Mouse (Mus musculus): ENCODE measurements around the gene Pikfyve. TPM values are rescaled to one million over a fixed set of nuclear protein-coding genes. Genes with fewer than 3 reads are reported as not detected.

Pikfyve gene
- polyA plus RNA-seq, 1 experiment from 2014 or later = 9.5 TPM

GRCm38 (mm10) chr1:65178902-65179432, 7.5 kb upstream of the Pikfyve start:
- Histone ChIP-seq H3K27ac (ENCODE audit: low read depth, low read length) (peak overlapping the region; percentile 95), H3K9ac (ENCODE audit: low read depth, low read length) (peak overlapping the region; percentile 86), H3K4me1 (ENCODE audit: control insufficient read depth, insufficient read depth, low read depth, low read length) (peaks cover 19% of the 10 kb centered on the region), H3K36me3 (ENCODE audit: control insufficient read depth, insufficient read depth, low read length) (no peaks in the 10 kb centered on the region), H3K4me2 (ENCODE audit: low read length) (peak overlapping the region; percentile 78), H3K27me3 (replicated peaks; ENCODE audit: control insufficient read depth, insufficient read depth, low read length) (no peaks in the 10 kb centered on the region), H3K4me3 (ENCODE audit: low read length) (peak overlapping the region; percentile 69), H3K9me3 (ENCODE audit: control insufficient read depth, low read length) (no peaks in the 10 kb centered on the region)
- WGBS = 1% methylated on average over 39 of the region's 39 CpGs
- peak; percentile 95 for ATAC-seq

GRCm38 (mm10) chr1:65179634-65180249, 6.7 kb upstream of the Pikfyve start:
- Histone ChIP-seq H3K4me1 (ENCODE audit: control insufficient read depth, insufficient read depth, low read depth, low read length) (peaks cover 19% of the 10 kb centered on the region), H3K4me3 (ENCODE audit: low read length) (peak overlapping the region; percentile 69), H3K27me3 (replicated peaks; ENCODE audit: control insufficient read depth, insufficient read depth, low read length) (no peaks in the 10 kb centered on the region), H3K9me3 (ENCODE audit: control insufficient read depth, low read length) (no peaks in the 10 kb centered on the region), H3K27ac (ENCODE audit: low read depth, low read length) (peak overlapping the region; percentile 86), H3K36me3 (ENCODE audit: control insufficient read depth, insufficient read depth, low read length) (no peaks in the 10 kb centered on the region), H3K4me2 (ENCODE audit: low read length) (peak overlapping the region; percentile 78), H3K9ac (ENCODE audit: low read depth, low read length) (peak overlapping the region; percentile 71)
- ATAC-seq = no peak
- WGBS = 4% methylated on average over 11 of the region's 11 CpGs

DNA sequence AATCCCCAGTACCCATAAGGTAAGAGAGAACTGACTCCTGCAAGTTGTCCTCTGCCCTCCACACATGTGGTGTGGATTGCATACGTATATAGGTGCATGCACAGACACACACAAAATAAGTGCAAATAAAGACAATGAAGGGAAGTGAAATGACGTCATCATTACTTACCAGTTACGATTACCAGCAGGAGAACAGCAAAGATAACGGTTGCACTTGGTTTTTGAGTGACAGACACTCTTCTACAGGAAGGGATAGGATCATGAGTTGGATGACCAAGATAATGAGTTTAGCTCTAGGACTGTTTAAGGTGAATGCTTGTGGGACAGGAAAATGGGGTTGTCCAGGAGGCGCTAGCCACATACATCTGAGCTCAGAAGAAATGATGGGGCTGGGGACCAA, 5.0 kb upstream of the Pikfyve start:
- ATAC-seq = no peak
- Histone ChIP-seq H3K27me3 (replicated peaks; ENCODE audit: control insufficient read depth, insufficient read depth, low read length) (no peaks in the 10 kb centered on the region), H3K9me3 (ENCODE audit: control insufficient read depth, low read length) (no peaks in the 10 kb centered on the region), H3K9ac (ENCODE audit: low read depth, low read length) (no peak overlapping the region), H3K4me2 (ENCODE audit: low read length) (no peak overlapping the region), H3K4me1 (ENCODE audit: control insufficient read depth, insufficient read depth, low read depth, low read length) (peaks cover 15% of the 10 kb centered on the region), H3K36me3 (ENCODE audit: control insufficient read depth, insufficient read depth, low read length) (no peaks in the 10 kb centered on the region), H3K27ac (ENCODE audit: low read depth, low read length) (no peak overlapping the region), H3K4me3 (ENCODE audit: low read length) (no peak overlapping the region)
- WGBS = 89% methylated on average over 5 of the region's 5 CpGs

GRCm38 (mm10) chr1:65183994-65184393, 2.5 kb upstream of the Pikfyve start:
- peaks cover 12% of the 10 kb centered on the region for H3K4me1 ChIP-seq (ENCODE audit: control insufficient read depth, insufficient read depth, low read depth, low read length)

DNA sequence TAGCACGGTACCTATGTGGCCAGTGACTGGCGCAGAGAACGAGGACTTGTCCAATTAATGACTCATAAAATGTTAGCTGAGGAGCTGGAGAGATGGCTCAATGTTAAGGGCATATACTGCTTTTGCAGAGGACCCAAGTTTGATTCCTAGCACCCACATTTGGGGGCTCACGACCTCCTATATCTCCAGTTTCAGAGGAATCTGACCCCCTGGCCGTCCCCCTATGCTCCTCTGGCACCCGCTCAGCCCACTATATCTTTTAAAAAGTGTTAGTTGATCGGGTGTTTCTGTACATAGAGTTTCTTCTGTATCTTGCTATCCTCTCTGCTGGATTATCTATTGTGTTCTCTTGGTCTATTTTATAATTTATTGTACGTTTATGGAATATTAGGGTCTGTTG, 1.5 kb upstream of the Pikfyve start:
- Histone ChIP-seq H3K9me3 (ENCODE audit: control insufficient read depth, low read length) (no peaks in the 10 kb centered on the region), H3K27ac (ENCODE audit: low read depth, low read length) (no peak overlapping the region), H3K4me2 (ENCODE audit: low read length) (no peak overlapping the region), H3K4me1 (ENCODE audit: control insufficient read depth, insufficient read depth, low read depth, low read length) (peaks cover 12% of the 10 kb centered on the region), H3K36me3 (ENCODE audit: control insufficient read depth, insufficient read depth, low read length) (no peaks in the 10 kb centered on the region), H3K27me3 (replicated peaks; ENCODE audit: control insufficient read depth, insufficient read depth, low read length) (no peaks in the 10 kb centered on the region), H3K9ac (ENCODE audit: low read depth, low read length) (no peak overlapping the region), H3K4me3 (ENCODE audit: low read length) (no peak overlapping the region)
- ATAC-seq = no peak
- WGBS = 92% methylated on average over 8 of the region's 8 CpGs

More at GRCm38 (mm10) chr1:65183994-65184393, 2.5 kb upstream of the Pikfyve start:
- Histone ChIP-seq H3K27me3 (replicated peaks; ENCODE audit: control insufficient read depth, insufficient read depth, low read length) (no peaks in the 10 kb centered on the region), H3K4me3 (ENCODE audit: low read length) (no peak overlapping the region), H3K36me3 (ENCODE audit: control insufficient read depth, insufficient read depth, low read length) (no peaks in the 10 kb centered on the region), H3K4me2 (ENCODE audit: low read length) (no peak overlapping the region), H3K27ac (ENCODE audit: low read depth, low read length) (no peak overlapping the region), H3K9ac (ENCODE audit: low read depth, low read length) (no peak overlapping the region), H3K9me3 (ENCODE audit: control insufficient read depth, low read length) (no peaks in the 10 kb centered on the region)
- no peak for ATAC-seq
- 91% methylated on average over 2 of the region's 2 CpGs for WGBS

GRCm38 (mm10) chr1:65185524-65186205, 818 bp upstream of the Pikfyve start:
- H3K9me3 ChIP-seq (ENCODE audit: control insufficient read depth, low read length) = no peaks in the 10 kb centered on the region
- peak overlapping the region; percentile 79 for H3K27ac ChIP-seq (ENCODE audit: low read depth, low read length)
- no peak for ATAC-seq
- no peaks in the 10 kb centered on the region for H3K27me3 ChIP-seq (replicated peaks; ENCODE audit: control insufficient read depth, insufficient read depth, low read length)
- peaks cover 12% of the 10 kb centered on the region for H3K4me1 ChIP-seq (ENCODE audit: control insufficient read depth, insufficient read depth, low read depth, low read length)
- WGBS = 25% methylated on average over 12 of the region's 12 CpGs
- peak overlapping the region; percentile 98 for H3K4me3 ChIP-seq (ENCODE audit: low read length)
- peak overlapping the region; percentile 82 for H3K4me2 ChIP-seq (ENCODE audit: low read length)
- peak overlapping the region; percentile 67 for H3K9ac ChIP-seq (ENCODE audit: low read depth, low read length)
- H3K36me3 ChIP-seq (ENCODE audit: control insufficient read depth, insufficient read depth, low read length) = no peaks in the 10 kb centered on the region

- H3K27ac ChIP-seq (ENCODE audit: low read depth, low read length) = peak overlapping the region; percentile 87
- H3K9me3 ChIP-seq (ENCODE audit: control insufficient read depth, low read length) = no peaks in the 10 kb centered on the region
- ATAC-seq = no peak
- H3K4me3 ChIP-seq (ENCODE audit: low read length) = peak overlapping the region; percentile 98
- peak overlapping the region; percentile 90 for H3K4me2 ChIP-seq (ENCODE audit: low read length)
- peak overlapping the region; percentile 94 for H3K9ac ChIP-seq (ENCODE audit: low read depth, low read length)
- no peaks in the 10 kb centered on the region for H3K27me3 ChIP-seq (replicated peaks; ENCODE audit: control insufficient read depth, insufficient read depth, low read length)
- peaks cover 12% of the 10 kb centered on the region for H3K4me1 ChIP-seq (ENCODE audit: control insufficient read depth, insufficient read depth, low read depth, low read length)
- no peaks in the 10 kb centered on the region for H3K36me3 ChIP-seq (ENCODE audit: control insufficient read depth, insufficient read depth, low read length)
- under 1% methylated on average over 6 of the region's 6 CpGs for WGBS
These were observed 569 bp downstream of the Pikfyve start for GRCm38 (mm10) chr1:65187074-65187430.

GRCm38 (mm10) chr1:65190172-65190571, 3.7 kb downstream of the Pikfyve start:
- Histone ChIP-seq H3K4me1 (ENCODE audit: control insufficient read depth, insufficient read depth, low read depth, low read length) (peaks cover 12% of the 10 kb centered on the region), H3K27ac (ENCODE audit: low read depth, low read length) (no peak overlapping the region), H3K36me3 (ENCODE audit: control insufficient read depth, insufficient read depth, low read length) (peaks cover 7% of the 10 kb centered on the region), H3K4me2 (ENCODE audit: low read length) (no peak overlapping the region), H3K27me3 (replicated peaks; ENCODE audit: control insufficient read depth, insufficient read depth, low read length) (no peaks in the 10 kb centered on the region), H3K9me3 (ENCODE audit: control insufficient read depth, low read length) (no peaks in the 10 kb centered on the region), H3K9ac (ENCODE audit: low read depth, low read length) (no peak overlapping the region), H3K4me3 (ENCODE audit: low read length) (no peak overlapping the region)
- 88% methylated on average over 4 of the region's 4 CpGs for WGBS
- no peak for ATAC-seq

GRCm38 (mm10) chr1:65193226-65193625, 6.7 kb downstream of the Pikfyve start:
- no peak for ATAC-seq
- Histone ChIP-seq H3K27ac (ENCODE audit: low read depth, low read length) (no peak overlapping the region), H3K9ac (ENCODE audit: low read depth, low read length) (no peak overlapping the region), H3K9me3 (ENCODE audit: control insufficient read depth, low read length) (no peaks in the 10 kb centered on the region), H3K4me1 (ENCODE audit: control insufficient read depth, insufficient read depth, low read depth, low read length) (no peaks in the 10 kb centered on the region), H3K36me3 (ENCODE audit: control insufficient read depth, insufficient read depth, low read length) (peaks cover 16% of the 10 kb centered on the region), H3K4me3 (ENCODE audit: low read length) (no peak overlapping the region), H3K4me2 (ENCODE audit: low read length) (no peak overlapping the region), H3K27me3 (replicated peaks; ENCODE audit: control insufficient read depth, insufficient read depth, low read length) (no peaks in the 10 kb centered on the region)
- WGBS = 93% methylated on average over 2 of the region's 2 CpGs
